Mouse (Mus musculus) E14TG2a.4 (cell line): ENCODE measurements at regions not wholly inside any gene's neighbourhood (a gene's known extent, or its start where the extent isn't known, plus 50 kb on each side); places are given as distances from the start of the nearest gene placed in this dataset.

Experiments
- CTCF ChIP-seq: conservative IDR thresholded peaks from 2 replicates; pipeline ENCODE4 v1.5.1; 2014; ENCODE audit warnings: low read length
- NANOG ChIP-seq: IDR thresholded peaks from 2 replicates; pipeline ENCODE4 v1.6.1; 2014; ENCODE audit warnings: borderline replicate concordance, low read length, mixed read lengths
- POU5F1 ChIP-seq: IDR thresholded peaks from 2 replicates; pipeline ENCODE4 v1.6.1; 2014; ENCODE audit warnings: low read length, borderline replicate concordance

DNA sequence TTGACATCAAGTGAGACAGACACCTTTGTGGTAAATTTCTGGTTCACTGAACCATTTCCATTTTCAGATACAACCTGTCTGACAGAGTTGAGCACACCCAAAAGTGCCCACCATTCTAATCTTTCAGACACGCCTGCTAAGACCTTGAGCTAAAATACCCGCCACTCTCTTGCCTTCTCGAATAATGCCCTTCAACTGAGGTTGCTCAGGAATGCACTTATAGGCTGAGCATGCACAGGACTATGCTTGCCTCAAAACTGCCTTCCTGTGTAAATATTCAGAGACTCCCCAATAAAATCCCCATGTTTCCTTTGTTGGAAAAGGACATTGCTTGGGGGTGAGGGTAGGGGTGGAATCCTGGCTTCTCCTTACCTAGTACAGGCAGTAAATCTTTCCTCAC is 115.3 kb downstream of the Sox4 start:
- TF ChIP-seq CTCF (no peak), POU5F1 (no peak), NANOG (no peak)
